Mouse (Mus musculus): ENCODE measurements at regions not wholly inside any gene's neighbourhood (a gene's known extent, or its start where the extent isn't known, plus 50 kb on each side); places are given as distances from the start of the nearest gene placed in this dataset.

DNA sequence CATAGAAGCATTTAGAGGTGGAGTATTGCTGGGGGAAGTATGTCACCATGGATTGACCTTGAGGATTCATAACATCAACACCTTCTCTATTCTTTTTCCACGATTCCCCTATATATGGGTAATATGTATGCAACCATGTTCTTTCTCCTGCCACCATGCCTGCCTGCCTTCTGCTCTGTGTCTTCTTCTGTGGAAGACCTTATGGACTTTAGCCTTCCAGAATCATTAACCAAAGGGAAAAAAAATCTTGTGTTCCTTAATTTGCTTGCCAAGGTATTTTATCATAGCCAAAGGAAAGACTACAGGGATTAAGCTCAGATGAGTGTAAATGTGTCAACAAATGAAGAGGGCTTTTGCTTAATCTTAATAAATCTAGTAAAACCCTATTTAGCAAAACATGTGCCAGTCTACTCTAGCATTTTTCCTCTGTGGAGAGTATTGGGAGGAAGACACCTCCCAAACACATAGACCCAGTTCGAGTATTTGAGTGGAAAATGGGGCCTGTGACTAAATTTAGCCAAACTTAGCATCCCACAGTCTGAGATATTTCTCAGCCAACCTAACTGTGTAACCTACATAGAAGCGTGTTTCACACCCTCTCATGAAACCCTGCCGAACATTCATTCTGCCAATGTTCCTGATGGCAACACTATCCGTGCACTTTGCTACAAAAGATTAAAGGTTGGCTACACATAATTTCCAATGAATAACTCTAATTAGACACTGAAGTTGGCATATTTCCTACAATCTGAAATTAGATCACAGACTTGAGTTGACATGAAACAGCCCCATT, 468.0 kb upstream of the Cblb start:
- Histone ChIP-seq H3K27me3 (ENCODE audit: control insufficient read depth, insufficient read depth, low read length) (no peaks in the 10 kb centered on the region), H3K4me2 (replicated peaks; ENCODE audit: low read depth, low read length, severe bottlenecking) (no peak overlapping the region), H3K4me1 (ENCODE audit: control insufficient read depth, insufficient read depth, low read length) (no peaks in the 10 kb centered on the region), H3K27ac (replicated peaks; ENCODE audit: low read depth, low read length) (no peak overlapping the region), H3K9ac (ENCODE audit: low read depth, low read length, severe bottlenecking) (no peak overlapping the region), H3K4me3 (replicated peaks; ENCODE audit: low read length) (no peak overlapping the region), H3K36me3 (ENCODE audit: control insufficient read depth, insufficient read depth, low read length) (no peaks in the 10 kb centered on the region), H3K9me3 (ENCODE audit: control insufficient read depth, low read length) (no peaks in the 10 kb centered on the region)
- no peak for TF ChIP-seq POLR2A (IDR thresholded peaks at IDR 0.05; ENCODE audit: borderline replicate concordance, extremely low read depth, insufficient read depth, insufficient read length)
- WGBS: 85% methylated on average over 5 of the region's 5 CpGs
- ATAC-seq (ENCODE audit: low FRiP score, low read depth): no peak
- DNase-seq (ENCODE audit: low spot score): no peak

DNA sequence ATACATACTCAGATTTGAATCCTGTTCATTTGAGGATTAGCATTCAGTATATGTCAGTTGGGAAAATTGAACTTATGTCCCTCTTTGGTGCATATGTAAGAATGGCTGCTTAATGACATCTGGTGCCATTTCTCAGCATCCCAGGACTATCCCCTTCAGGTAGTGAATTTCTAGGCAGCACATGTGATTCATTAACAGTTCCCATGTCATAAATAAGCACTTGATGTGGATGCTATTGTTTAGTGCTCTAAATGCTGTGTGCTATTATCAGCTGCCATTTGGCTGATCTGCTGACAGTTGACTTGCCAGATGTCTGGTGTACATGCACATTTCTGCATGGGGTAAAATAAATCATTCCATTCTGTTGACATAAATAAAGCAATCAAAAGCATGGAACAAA, 467.0 kb upstream of the Cblb start:
- no peak overlapping the region for H3K4me3 ChIP-seq (replicated peaks; ENCODE audit: low read length)
- no peaks in the 10 kb centered on the region for H3K9me3 ChIP-seq (ENCODE audit: control insufficient read depth, low read length)
- no peaks in the 10 kb centered on the region for H3K4me1 ChIP-seq (ENCODE audit: control insufficient read depth, insufficient read depth, low read length)
- DNase-seq (ENCODE audit: low spot score) (no peak), ATAC-seq (ENCODE audit: low FRiP score, low read depth) (no peak)
- no peak overlapping the region for H3K4me2 ChIP-seq (replicated peaks; ENCODE audit: low read depth, low read length, severe bottlenecking)
- H3K27me3 ChIP-seq (ENCODE audit: control insufficient read depth, insufficient read depth, low read length): no peaks in the 10 kb centered on the region
- no peak for TF ChIP-seq POLR2A (IDR thresholded peaks at IDR 0.05; ENCODE audit: borderline replicate concordance, extremely low read depth, insufficient read depth, insufficient read length)
- H3K36me3 ChIP-seq (ENCODE audit: control insufficient read depth, insufficient read depth, low read length): no peaks in the 10 kb centered on the region
- H3K27ac ChIP-seq (replicated peaks; ENCODE audit: low read depth, low read length): no peak overlapping the region
- H3K9ac ChIP-seq (ENCODE audit: low read depth, low read length, severe bottlenecking): no peak overlapping the region

DNA sequence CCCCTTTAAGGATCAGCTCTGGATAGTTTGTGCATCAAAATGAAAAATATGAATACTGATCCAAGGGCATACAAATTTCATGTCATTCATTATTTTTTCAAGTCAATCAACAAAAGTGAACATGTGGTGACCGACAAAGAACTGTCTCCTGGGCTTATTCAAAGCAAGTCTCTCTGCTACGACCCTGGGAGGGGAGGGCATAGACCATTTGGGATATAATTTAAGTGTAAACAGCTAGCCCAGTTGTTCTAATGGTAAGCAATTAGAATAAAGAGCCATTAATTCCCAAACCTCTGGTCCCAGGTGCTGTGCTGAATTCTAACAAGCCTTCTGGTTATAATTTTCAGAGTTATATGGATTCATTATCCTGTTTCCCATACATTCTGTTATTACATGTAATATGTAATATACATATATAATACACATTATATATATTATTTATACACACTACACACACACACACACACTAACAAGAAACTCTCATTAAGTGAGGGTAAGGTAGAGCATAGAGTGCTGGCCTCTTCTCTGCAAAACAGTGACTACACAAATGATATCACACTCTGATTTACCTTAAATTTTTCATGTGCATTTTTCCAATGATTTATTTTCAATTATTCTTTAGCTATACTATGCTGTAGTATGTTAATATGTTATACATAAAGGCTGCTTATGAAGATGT, 453.0 kb upstream of the Cblb start:
- Histone ChIP-seq H3K9me3 (ENCODE audit: control insufficient read depth, low read length) (no peaks in the 10 kb centered on the region), H3K4me3 (replicated peaks; ENCODE audit: low read length) (no peak overlapping the region), H3K27me3 (ENCODE audit: control insufficient read depth, insufficient read depth, low read length) (no peaks in the 10 kb centered on the region), H3K4me1 (ENCODE audit: control insufficient read depth, insufficient read depth, low read length) (no peaks in the 10 kb centered on the region), H3K36me3 (ENCODE audit: control insufficient read depth, insufficient read depth, low read length) (no peaks in the 10 kb centered on the region), H3K4me2 (replicated peaks; ENCODE audit: low read depth, low read length, severe bottlenecking) (no peak overlapping the region), H3K9ac (ENCODE audit: low read depth, low read length, severe bottlenecking) (no peak overlapping the region), H3K27ac (replicated peaks; ENCODE audit: low read depth, low read length) (no peak overlapping the region)
- DNase-seq (ENCODE audit: low spot score) (no peak), ATAC-seq (ENCODE audit: low FRiP score, low read depth) (no peak)
- 18% methylated on average over 2 of the region's 2 CpGs for WGBS
- no peak for TF ChIP-seq POLR2A (IDR thresholded peaks at IDR 0.05; ENCODE audit: borderline replicate concordance, extremely low read depth, insufficient read depth, insufficient read length)

DNA sequence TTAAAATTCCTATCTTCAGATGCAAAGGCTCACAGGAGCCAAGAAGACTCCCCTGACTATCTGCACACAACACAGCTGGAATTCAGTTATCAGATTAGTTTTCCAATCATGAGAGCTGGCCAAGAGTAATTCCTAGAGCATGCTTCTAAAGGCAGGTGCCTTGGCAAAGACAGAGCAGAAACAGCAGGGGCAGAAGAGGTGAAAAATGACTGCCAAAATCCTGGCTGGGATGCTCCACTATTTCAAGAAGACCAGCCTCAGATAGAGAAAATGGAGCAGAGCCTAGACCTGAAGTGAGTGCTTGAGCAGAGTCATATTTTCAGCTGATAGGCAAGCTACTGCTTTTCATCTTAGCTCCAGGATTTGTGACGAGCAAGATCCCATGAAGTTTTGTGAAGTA, 450.5 kb upstream of the Cblb start:
- peak; percentile 20 for DNase-seq (ENCODE audit: low spot score)
- no peak overlapping the region for H3K9ac ChIP-seq (ENCODE audit: low read depth, low read length, severe bottlenecking)
- no peak for ATAC-seq (ENCODE audit: low FRiP score, low read depth)
- H3K27ac ChIP-seq (replicated peaks; ENCODE audit: low read depth, low read length): no peak overlapping the region
- H3K9me3 ChIP-seq (ENCODE audit: control insufficient read depth, low read length): no peaks in the 10 kb centered on the region
- H3K4me2 ChIP-seq (replicated peaks; ENCODE audit: low read depth, low read length, severe bottlenecking): no peak overlapping the region
- no peak overlapping the region for H3K4me3 ChIP-seq (replicated peaks; ENCODE audit: low read length)
- no peaks in the 10 kb centered on the region for H3K4me1 ChIP-seq (ENCODE audit: control insufficient read depth, insufficient read depth, low read length)
- 59% methylated on average over 1 of the region's 1 CpGs for WGBS
- no peaks in the 10 kb centered on the region for H3K36me3 ChIP-seq (ENCODE audit: control insufficient read depth, insufficient read depth, low read length)
- H3K27me3 ChIP-seq (ENCODE audit: control insufficient read depth, insufficient read depth, low read length): no peaks in the 10 kb centered on the region
- TF ChIP-seq POLR2A (IDR thresholded peaks at IDR 0.05; ENCODE audit: borderline replicate concordance, extremely low read depth, insufficient read depth, insufficient read length): no peak

DNA sequence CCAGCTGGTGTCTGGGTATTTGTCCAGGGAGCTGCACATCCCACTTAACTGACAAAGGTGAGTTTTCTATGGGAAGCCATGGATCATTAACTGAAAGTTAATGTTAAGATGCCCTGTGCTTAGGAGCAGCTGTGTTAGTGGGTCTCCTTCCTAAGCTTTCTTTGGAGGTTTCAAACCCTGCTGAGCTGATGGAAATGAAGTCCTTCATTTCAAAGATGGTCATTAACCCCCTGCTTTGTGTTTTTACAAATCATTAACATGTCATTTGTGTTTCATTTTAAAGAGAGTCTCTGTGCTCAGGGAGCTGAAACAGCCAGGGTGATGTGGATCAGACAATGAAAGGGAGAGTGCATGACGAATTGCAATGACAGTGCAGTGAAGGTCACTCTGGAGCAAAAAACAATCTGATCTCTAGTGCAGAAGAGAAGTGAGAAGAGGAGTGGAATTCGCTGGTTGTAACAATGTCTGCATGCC, 441.1 kb upstream of the Cblb start:
- DNase-seq (ENCODE audit: low spot score) (no peak), ATAC-seq (ENCODE audit: low FRiP score, low read depth) (no peak)
- no peaks in the 10 kb centered on the region for H3K27me3 ChIP-seq (ENCODE audit: control insufficient read depth, insufficient read depth, low read length)
- no peaks in the 10 kb centered on the region for H3K9me3 ChIP-seq (ENCODE audit: control insufficient read depth, low read length)
- no peaks in the 10 kb centered on the region for H3K36me3 ChIP-seq (ENCODE audit: control insufficient read depth, insufficient read depth, low read length)
- WGBS: 41% methylated on average over 2 of the region's 2 CpGs
- TF ChIP-seq POLR2A (IDR thresholded peaks at IDR 0.05; ENCODE audit: borderline replicate concordance, extremely low read depth, insufficient read depth, insufficient read length): no peak
- no peaks in the 10 kb centered on the region for H3K4me1 ChIP-seq (ENCODE audit: control insufficient read depth, insufficient read depth, low read length)
- no peak overlapping the region for H3K4me2 ChIP-seq (replicated peaks; ENCODE audit: low read depth, low read length, severe bottlenecking)
- H3K9ac ChIP-seq (ENCODE audit: low read depth, low read length, severe bottlenecking): no peak overlapping the region
- no peak overlapping the region for H3K27ac ChIP-seq (replicated peaks; ENCODE audit: low read depth, low read length)
- no peak overlapping the region for H3K4me3 ChIP-seq (replicated peaks; ENCODE audit: low read length)
